Mouse (Mus musculus): ENCODE measurements at regions not wholly inside any gene's neighbourhood (a gene's known extent, or its start where the extent isn't known, plus 50 kb on each side); places are given as distances from the start of the nearest gene placed in this dataset.

DNA sequence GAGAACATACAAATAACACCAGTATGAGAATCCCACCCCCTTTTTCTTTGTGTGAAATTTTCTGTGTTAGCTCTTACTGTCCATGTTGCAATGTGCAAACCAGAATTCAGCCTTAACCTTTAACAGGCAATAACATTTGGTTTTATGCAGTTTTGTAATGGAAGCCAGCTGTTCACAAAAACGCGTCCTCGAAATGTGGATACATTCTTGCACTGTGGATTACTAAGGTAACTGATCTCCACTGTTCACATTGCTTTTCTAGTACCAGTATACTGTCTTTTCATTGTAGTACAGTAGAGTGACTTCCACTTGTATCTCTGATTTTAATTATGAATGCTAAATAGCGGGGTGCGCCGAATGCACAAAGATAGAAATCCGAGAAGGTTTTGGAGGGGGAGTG lies 374.8 kb downstream of the Sfmbt2 start:
- TF ChIP-seq TCF3 (IDR thresholded peaks at IDR 0.05; ENCODE audit: insufficient read length, low read depth) (no peak), POLR2A (IDR thresholded peaks at IDR 0.05; ENCODE audit: insufficient read length, low read depth) (no peak)
